Mouse (Mus musculus) urinary bladder, postnatal 14 days (tissue): ENCODE results near the gene Ankrd27.

Source experiments
- DNase-seq: peaks from one replicate; pipeline ENCODE4 v3.0.0; 2021; ENCODE audit warnings: low spot score

Gene Ankrd27

DNA sequence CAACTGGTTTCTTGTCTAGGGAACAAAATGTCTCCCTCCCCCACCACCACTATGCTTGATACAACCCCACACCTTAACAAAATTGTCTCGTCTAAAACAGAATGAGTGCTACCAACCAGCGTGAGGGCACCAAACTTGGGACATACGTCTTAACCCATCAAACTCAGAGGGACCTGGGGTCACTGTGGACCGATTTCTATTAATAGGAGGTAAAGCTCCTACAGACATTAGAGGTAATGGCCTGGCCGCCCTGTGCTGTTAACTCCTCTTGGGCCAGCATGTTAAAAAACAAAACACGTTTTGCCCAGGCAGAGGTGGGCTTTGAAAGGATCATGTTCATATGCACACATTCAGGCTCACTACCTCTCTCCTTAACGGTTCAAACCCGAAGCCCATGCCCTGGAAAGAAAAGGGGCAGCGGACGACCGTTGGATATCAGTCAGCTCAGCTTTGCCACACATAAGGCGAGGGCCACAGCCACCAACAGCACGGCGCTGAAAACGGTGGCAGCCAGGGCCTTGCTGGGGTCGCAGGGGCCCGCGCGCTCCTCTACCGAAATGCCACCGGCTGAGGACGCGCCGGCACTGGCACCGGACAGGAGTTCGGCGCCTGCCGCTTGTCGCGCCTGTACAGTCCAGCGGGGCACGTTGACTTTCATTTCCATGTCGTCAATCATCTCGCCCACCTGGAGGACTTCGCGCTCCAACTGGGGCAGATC is 1.8 kb upstream of the Ankrd27 start:
- no peak for DNase-seq

GRCm38 (mm10) chr7:35584786-35585190 is 1.3 kb upstream of the Ankrd27 start:
- no peak for DNase-seq

DNA sequence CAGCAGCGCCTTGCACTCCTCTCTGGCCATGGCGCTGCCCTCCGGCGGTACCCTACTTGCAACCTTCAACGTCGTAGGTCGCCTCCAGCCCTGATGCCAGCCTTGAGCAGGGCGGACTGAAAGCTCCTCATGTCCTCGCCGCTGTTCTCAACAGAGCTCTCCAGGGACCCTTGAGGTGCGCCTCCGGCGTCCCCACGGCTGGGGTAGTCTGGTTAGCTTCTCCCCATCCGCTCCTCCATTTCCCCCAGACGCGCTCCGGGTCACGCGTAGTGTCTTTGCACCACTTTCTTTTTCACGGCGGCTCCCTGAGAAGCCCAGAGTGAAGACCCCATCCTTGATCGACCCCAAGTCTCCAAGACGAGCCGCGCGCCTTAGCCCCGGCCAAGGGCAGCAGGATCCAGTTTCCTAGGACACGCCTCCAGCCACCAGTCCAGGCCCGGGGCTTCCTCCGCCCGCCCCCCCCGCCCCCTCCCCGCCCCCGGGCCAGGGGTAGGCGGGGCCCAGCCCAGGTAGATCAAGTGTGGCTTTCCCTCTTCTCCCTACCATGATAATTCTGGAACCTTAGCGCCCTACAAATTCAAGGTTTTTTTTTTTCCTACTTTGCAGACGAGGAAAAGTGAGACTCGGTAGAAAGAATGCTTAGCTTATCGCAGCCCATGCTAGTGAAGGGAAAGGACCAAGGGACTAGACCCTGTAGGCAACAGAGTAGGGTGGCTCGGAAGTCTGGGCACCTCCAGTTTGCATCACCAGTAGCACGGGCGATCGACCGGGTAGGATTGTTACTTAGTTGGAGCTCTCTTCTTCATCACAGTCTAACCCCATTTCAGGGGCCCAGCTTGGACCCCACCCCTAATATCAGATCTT is 621 bp upstream of the Ankrd27 start, which contains the start of gene Rgs9bp:
TSS of gene Rgs9bp (minus strand) at position 392 of the 864 bp plus-strand sequence.
- peak; percentile 53 for DNase-seq

DNA sequence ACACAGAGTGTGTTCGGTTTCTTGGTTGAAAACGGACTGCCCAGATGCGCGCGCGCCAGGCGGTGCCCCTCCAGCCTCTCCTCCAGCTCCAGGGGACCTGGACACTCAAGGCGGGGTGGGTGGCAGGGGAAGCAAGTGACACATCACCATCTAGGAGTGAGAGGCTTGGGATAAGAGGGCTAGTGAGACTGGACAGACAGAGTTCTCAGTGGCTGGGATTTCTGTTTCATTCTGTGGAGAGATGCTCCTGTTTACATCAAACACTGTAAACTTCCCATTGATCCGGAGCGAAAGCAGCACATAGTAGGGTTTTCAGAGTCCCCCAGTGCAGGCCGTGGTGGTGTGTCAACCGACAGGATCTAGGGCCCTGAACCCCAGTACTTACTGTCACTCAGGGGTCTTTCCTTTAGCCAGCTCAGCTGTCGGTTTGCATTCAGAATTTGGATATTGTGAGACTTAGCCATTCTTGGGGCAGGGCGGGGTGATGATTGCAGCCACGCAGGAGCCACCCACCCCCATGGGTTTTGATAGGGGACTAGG is 932 bp downstream of the Ankrd27 start:
- DNase-seq, result no peak

DNA sequence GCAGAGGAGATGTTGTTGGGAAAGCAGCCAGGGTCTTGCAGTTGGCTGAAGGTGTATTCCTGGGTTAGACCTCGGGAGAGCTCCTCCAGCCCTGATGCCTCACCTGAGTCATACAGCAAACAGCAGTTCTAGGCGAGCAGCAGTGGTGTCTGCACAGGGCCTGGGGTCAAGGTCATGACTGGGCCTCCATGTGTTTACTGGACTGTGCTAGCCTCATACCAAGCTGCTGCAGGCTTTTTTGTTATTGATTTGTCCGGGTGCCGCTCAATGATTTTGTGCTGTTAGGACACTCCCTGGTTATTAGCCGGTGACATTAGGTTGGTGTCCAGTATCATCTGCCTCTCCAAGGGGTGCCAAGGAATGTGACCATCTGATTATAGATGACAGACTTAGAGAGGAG is 1.7 kb downstream of the Ankrd27 start:
- DNase-seq, result no peak

- DNase-seq, result no peak
Observed at GRCm38 (mm10) chr7:35588680-35589428, 2.8 kb downstream of the Ankrd27 start.

DNA sequence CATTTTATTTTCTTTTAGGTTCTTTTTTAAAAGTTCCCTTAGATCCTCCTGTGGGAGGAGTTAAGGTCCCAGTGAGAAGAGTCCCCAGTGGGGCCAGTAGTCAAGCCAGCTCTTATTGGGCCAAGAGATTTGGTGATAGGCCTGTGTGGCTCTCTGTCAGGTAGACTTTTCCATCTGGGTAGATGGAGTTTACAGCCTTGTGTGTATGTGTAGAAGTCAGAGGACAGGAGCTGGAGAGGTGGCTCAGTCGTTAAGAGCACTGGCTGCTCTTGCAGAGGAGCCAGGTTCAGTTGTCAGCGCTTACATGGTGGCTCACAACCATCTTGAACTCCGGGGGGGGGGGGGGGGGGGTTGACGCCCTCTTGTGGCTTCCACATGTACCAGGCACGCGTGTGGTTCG is 3.4 kb downstream of the Ankrd27 start:
- DNase-seq, result no peak

DNA sequence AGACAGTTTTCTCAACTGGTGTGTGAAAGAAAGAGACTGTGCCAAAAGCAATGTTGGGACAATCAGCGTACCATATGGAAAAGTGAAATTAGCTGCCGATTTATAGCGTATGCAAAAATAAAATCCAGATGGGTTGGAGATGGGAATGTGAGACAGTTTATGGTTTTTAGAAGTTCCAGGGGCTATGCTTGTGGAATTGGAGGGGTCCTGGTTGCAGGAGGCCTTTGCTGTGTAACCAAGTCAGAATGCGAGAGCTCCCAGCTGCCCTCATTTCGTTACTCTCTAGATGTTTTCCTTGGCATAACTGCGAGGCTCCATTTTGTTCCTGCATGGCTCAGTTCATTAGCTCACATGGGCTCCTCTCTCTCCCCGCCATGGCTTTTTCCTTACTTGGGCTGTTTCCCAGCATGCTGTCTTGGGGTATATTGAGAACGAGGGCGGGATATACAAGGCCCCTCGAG is 4.7 kb downstream of the Ankrd27 start:
- no peak for DNase-seq

GRCm38 (mm10) chr7:35594311-35594710 is 8.3 kb downstream of the Ankrd27 start:
- no peak for DNase-seq

- DNase-seq, result no peak
Observed at GRCm38 (mm10) chr7:35599492-35599891, 13.4 kb downstream of the Ankrd27 start.

GRCm38 (mm10) chr7:35600031-35600430 is 14.0 kb downstream of the Ankrd27 start:
- DNase-seq, result no peak

DNA sequence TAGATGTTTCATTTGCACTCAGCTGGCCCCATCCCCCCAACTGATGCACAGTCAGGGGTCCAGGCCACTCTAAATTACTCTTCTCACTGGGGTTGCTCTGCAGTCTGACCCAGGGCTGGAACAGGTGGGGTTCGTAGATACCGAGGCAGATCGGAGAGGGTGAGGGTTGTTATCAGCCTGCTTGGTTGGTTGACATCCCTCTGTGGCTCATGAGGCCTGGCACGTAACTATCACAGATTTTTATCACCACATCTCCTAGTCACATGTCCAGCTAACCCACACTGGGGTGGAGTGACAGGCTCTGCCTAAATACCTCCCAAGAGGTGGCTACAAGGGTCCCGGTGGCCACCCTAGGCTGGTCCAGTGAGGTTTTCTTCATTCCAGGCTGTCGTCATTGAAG is 15.1 kb downstream of the Ankrd27 start:
- DNase-seq, result no peak

DNA sequence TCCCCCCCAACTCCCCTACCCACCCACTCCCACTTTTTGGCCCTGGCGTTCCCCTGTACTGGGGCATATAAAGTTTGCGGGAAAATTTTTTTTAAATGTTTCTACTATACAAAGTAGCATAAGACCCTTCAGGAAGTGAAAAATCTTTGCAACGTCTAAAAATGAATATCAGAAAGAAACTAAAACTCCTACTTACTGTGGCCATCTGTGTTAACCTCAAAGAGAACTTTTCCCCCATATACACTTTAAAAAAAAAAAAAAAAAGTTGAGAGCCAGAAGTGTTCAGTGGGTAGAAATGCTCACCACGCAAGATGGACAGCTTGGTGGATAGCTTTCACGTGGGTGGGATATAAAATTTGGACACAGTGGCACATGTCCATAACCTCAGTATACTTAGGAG is 16.7 kb downstream of the Ankrd27 start:
- no peak for DNase-seq

- DNase-seq, result no peak
Observed at GRCm38 (mm10) chr7:35606816-35607215, 20.8 kb downstream of the Ankrd27 start.

GRCm38 (mm10) chr7:35609245-35609644 is 23.2 kb downstream of the Ankrd27 start:
- no peak for DNase-seq

GRCm38 (mm10) chr7:35617513-35617912 is 31.5 kb downstream of the Ankrd27 start:
- DNase-seq, result no peak

DNA sequence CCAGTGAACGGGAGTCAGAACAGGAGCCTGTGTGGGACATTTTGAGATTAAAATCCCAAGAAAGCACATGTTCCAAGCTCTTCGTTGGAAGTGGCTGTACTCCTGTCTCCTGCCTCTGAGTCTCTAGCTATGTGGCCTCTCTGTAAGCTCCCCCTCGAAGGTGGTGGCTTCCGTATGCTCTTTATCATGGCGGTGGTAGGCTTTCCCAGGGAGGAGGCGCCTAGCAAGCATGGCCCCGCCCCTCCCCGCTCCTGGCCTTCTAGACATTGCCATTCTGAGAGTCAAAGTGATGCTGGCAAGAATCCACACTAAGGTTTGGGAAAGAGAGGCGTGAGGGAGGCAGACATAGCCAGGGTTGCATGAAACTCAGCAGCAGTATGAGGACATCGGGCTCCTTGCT is 36.6 kb downstream of the Ankrd27 start:
- DNase-seq, result no peak

DNA sequence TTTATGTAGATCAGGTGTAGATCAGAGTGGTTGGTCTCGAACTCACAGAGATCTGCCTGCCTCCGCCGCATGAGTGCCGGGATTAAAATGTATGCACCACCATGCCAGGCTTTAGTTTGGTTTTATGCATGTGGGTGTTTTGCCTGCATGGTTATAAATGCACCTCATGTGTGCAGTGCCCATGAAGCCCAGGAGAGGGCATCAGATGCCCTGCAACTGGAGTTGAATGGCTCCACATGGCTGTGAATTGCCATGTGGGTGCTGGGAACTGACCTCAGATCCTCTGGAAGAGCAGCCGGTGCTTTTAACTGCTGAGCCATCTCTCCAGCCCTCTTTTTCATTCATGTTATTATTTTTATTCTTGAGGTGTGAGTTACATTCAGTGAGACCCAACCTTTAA is 40.0 kb downstream of the Ankrd27 start:
- no peak for DNase-seq

DNA sequence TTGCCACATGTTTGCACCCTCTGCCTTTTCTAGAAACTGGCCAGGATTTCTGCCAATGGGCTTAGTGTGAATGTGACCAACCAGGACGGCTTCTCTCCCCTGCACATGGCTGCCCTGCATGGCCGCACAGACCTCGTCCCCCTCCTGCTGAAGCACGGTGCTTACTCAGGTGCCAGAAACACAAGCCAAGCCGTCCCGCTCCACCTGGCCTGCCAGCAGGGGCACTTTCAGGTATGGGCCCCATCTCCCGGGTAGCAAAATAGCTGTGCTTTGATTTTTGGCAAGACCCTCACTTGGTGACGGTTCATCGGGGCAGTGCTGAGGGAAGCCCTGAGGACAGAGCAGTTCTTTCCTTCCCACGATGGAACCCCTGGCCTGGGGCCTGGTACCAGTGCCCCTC is 41.3 kb downstream of the Ankrd27 start:
- no peak for DNase-seq

GRCm38 (mm10) chr7:35628496-35628895 is 42.5 kb downstream of the Ankrd27 start:
- no peak for DNase-seq

GRCm38 (mm10) chr7:35636229-35636628 is 50.2 kb downstream of the Ankrd27 start:
- peak; percentile 14 for DNase-seq

DNA sequence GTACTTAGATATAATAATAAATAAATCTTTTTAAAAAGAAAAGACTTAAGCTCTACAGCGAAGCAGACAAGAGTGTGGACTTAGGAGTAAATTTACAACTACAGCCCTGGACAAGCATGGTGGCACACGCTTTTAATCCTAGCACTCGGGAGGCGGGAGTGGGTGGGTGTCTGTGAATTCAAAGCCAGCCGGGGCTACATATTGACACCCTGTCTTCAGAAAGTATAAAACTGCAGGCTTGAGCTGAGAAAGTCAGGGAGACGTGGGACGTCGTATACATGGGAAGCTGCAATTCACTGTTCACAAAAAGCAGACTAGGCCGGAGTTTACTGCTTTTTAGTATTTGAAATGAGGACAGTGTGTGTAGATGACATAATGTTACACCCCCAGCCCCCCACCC is 50.8 kb downstream of the Ankrd27 start:
- no peak for DNase-seq
